Mouse (Mus musculus): ENCODE measurements at regions not wholly inside any gene's neighbourhood (a gene's known extent, or its start where the extent isn't known, plus 50 kb on each side); places are given as distances from the start of the nearest gene placed in this dataset.

DNA sequence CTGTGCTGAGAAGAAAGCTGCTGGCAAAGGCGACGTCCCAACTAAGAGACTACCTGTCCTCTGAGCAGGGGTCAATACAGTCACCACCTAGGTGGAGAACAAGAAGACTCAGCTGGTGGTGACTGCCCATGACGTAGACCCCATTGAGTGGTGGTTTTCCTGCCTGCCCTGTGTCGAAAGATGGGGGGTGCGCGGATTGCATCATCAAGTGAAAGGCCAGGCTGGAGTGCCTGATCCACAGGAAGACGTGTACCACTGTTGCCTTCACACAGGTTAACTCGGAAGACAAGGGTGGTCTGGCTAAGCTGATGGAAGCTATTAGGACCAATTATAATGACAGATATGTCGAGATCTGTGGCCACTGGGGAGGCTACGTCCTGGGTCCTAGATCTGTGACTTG is 80.3 kb downstream of the Snrpe start:
- Histone ChIP-seq H3K4me1 (ENCODE audit: control insufficient read depth in 1 of 2, insufficient read depth in 2 of 2, low read length in 2 of 2) (no peaks in the 10 kb centered on the region), H3K79me2 (ENCODE audit: control insufficient read depth, insufficient read depth, low read length, poor library complexity) (no peaks in the 10 kb centered on the region), H3K27me3 (ENCODE audit: control insufficient read depth in 1 of 2, insufficient read depth in 2 of 2, low read length in 2 of 2) (no peaks in the 10 kb centered on the region), H3K9ac (ENCODE audit: control insufficient read depth, low read depth, low read length, poor library complexity, severe bottlenecking) (no peak overlapping the region), H3K4me3 (ENCODE audit: control insufficient read depth in 1 of 2, insufficient read depth in 1 of 2, low read depth in 2 of 2, low read length in 2 of 2) (no peak overlapping the region), H3K9me3 (replicated peaks; ENCODE audit: insufficient read depth, low read length) (no peaks in the 10 kb centered on the region), H3K27ac (ENCODE audit: control insufficient read depth, low read depth, low read length) (no peak overlapping the region), H3K36me3 (ENCODE audit: control insufficient read depth in 1 of 2, insufficient read depth in 2 of 2, low read length in 2 of 2) (no peaks in the 10 kb centered on the region)
- TF ChIP-seq SIN3A (IDR thresholded peaks at IDR 0.05; ENCODE audit: low read length) (no peak), POLR2AphosphoS5 (IDR thresholded peaks at IDR 0.05; ENCODE audit: borderline replicate concordance, low read depth, low read length) (no peak), TBP (IDR thresholded peaks at IDR 0.05; ENCODE audit: low read depth, low read length) (no peak), TAL1 (IDR thresholded peaks at IDR 0.05; ENCODE audit: low read length) (no peak), MEF2A (IDR thresholded peaks at IDR 0.05; ENCODE audit: extremely low read depth, insufficient replicate concordance, low read depth, low read length, poor library complexity, severe bottlenecking) (no peak)
- DNase-seq (ENCODE audit: low read depth, low spot score): no peak

DNA sequence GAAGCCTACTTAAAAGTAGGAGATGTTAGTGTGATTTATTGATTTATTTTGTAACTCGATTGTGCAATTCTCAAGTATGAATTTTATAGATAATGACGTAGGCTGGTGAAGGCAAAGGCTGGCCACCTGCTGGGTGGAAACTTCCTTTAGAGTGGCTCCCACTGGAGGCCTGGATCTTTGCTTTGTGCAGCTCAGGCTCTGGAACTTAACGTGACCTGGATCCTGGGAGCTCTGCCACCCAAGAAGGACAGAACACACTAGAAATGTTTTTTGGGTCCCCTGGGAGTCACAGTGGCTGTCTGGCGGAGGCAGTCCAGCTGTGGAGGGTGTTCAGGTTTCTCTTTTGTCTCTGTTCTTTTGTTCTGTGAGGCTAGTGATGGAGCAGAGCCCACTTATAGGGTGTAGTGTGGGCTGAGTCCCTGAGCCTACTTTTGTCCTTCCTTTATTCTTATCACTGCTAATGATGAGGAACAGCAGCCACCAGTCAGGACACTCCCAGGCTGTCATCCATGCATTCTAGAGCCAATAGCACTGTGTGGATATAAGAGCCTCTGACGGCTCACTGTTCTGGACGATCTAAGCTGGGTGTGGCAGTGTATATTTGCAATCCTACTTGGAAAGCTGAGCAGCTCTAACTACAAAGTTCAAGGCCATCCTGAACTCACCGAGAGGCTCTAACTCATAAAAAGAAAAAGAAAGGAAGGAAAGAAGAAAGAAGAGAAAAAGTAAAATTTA is 82.3 kb downstream of the Snrpe start:
- TF ChIP-seq RCOR1 (IDR thresholded peaks at IDR 0.05; ENCODE audit: low read depth, low read length): no peak
- TF ChIP-seq ELF1 (IDR thresholded peaks at IDR 0.05; ENCODE audit: low read depth, low read length): no peak
- TF ChIP-seq BHLHE40 (IDR thresholded peaks at IDR 0.05; ENCODE audit: borderline replicate concordance, low read depth, low read length): no peak
- no peak for TF ChIP-seq KAT2A (conservative IDR thresholded peaks at IDR 0.05; ENCODE audit: low read depth, low read length)
- TF ChIP-seq POLR2AphosphoS5 (IDR thresholded peaks at IDR 0.05; ENCODE audit: borderline replicate concordance, low read depth, low read length): no peak
- TF ChIP-seq TBP (IDR thresholded peaks at IDR 0.05; ENCODE audit: low read depth, low read length): no peak
- TF ChIP-seq POLR2AphosphoS2 (IDR thresholded peaks at IDR 0.05; ENCODE audit: low read length): no peak
- TF ChIP-seq USF2 (IDR thresholded peaks at IDR 0.05; ENCODE audit: borderline replicate concordance in 1 of 2, insufficient read depth in 1 of 2, low read depth in 1 of 2, low read length in 2 of 2): no peak
- H3K4me1 ChIP-seq (ENCODE audit: control insufficient read depth in 1 of 2, insufficient read depth in 2 of 2, low read length in 2 of 2): no peaks in the 10 kb centered on the region
- no peak overlapping the region for H3K27ac ChIP-seq (ENCODE audit: control insufficient read depth, low read depth, low read length)
- H3K4me3 ChIP-seq (ENCODE audit: control insufficient read depth in 1 of 2, insufficient read depth in 1 of 2, low read depth in 2 of 2, low read length in 2 of 2): no peak overlapping the region
- H3K9ac ChIP-seq (ENCODE audit: control insufficient read depth, low read depth, low read length, poor library complexity, severe bottlenecking): no peak overlapping the region
- no peaks in the 10 kb centered on the region for H3K79me2 ChIP-seq (ENCODE audit: control insufficient read depth, insufficient read depth, low read length, poor library complexity)
- DNase-seq (ENCODE audit: low read depth, low spot score): no peak
- no peaks in the 10 kb centered on the region for H3K36me3 ChIP-seq (ENCODE audit: control insufficient read depth in 1 of 2, insufficient read depth in 2 of 2, low read length in 2 of 2)
- H3K9me3 ChIP-seq (replicated peaks; ENCODE audit: insufficient read depth, low read length): no peaks in the 10 kb centered on the region
- no peaks in the 10 kb centered on the region for H3K27me3 ChIP-seq (ENCODE audit: control insufficient read depth in 1 of 2, insufficient read depth in 2 of 2, low read length in 2 of 2)

DNA sequence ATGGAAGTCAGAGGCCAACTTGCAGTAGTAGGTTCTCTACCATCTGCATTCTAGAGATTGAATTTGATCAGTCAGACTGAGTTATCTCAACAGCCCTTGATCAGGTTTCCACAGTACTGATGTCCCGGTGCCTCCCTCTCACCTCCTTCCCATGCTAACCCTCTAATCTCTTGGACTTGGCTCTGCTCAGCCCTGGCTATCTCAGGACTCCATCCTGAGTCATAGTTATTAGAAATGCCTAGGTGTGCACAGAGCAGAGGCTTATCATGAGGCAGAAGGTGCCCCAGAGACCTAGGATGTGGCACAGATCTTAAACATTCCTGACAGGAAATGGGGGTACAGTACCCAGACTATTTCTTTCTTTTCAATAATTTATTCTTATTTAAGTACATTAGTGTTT is 87.3 kb downstream of the Snrpe start:
- H3K36me3 ChIP-seq (ENCODE audit: control insufficient read depth in 1 of 2, insufficient read depth in 2 of 2, low read length in 2 of 2): no peaks in the 10 kb centered on the region
- TF ChIP-seq USF1 (IDR thresholded peaks at IDR 0.05; ENCODE audit: low read depth, low read length): no peak
- TF ChIP-seq BHLHE40 (IDR thresholded peaks at IDR 0.05; ENCODE audit: borderline replicate concordance, low read depth, low read length): no peak
- TF ChIP-seq TBP (IDR thresholded peaks at IDR 0.05; ENCODE audit: low read depth, low read length): no peak
- no peak for TF ChIP-seq CTCF (IDR thresholded peaks at IDR 0.05 in 2 of 3, conservative IDR thresholded peaks at IDR 0.05 in 1 of 3; ENCODE audit: control insufficient read depth in 1 of 3, insufficient read depth in 1 of 3, low read depth in 2 of 3, low read length in 3 of 3, poor library complexity in 1 of 3, severe bottlenecking in 1 of 3)
- TF ChIP-seq USF2 (IDR thresholded peaks at IDR 0.05; ENCODE audit: borderline replicate concordance in 1 of 2, insufficient read depth in 1 of 2, low read depth in 1 of 2, low read length in 2 of 2): no peak
- no peak for TF ChIP-seq POLR2AphosphoS2 (IDR thresholded peaks at IDR 0.05; ENCODE audit: low read length)
- TF ChIP-seq ZNF384 (IDR thresholded peaks at IDR 0.05; ENCODE audit: low read depth, low read length): no peak

More for the DNA sequence above, 87.3 kb downstream of the Snrpe start:
- Histone ChIP-seq H3K9ac (ENCODE audit: control insufficient read depth, low read depth, low read length, poor library complexity, severe bottlenecking) (no peak overlapping the region), H3K9me3 (replicated peaks; ENCODE audit: insufficient read depth, low read length) (no peaks in the 10 kb centered on the region), H3K27me3 (ENCODE audit: control insufficient read depth in 1 of 2, insufficient read depth in 2 of 2, low read length in 2 of 2) (no peaks in the 10 kb centered on the region), H3K79me2 (ENCODE audit: control insufficient read depth, insufficient read depth, low read length, poor library complexity) (no peaks in the 10 kb centered on the region), H3K27ac (ENCODE audit: control insufficient read depth, low read depth, low read length) (no peak overlapping the region), H3K4me3 (ENCODE audit: control insufficient read depth in 1 of 2, insufficient read depth in 1 of 2, low read depth in 2 of 2, low read length in 2 of 2) (no peak overlapping the region), H3K4me1 (ENCODE audit: control insufficient read depth in 1 of 2, insufficient read depth in 2 of 2, low read length in 2 of 2) (no peaks in the 10 kb centered on the region)
- DNase-seq (ENCODE audit: low read depth, low spot score): no peak
